Mouse (Mus musculus) layer of hippocampus, postnatal 25 days (tissue): Measurements from ENCODE around the gene Zbtb20. TPM values are rescaled to one million over a fixed set of nuclear protein-coding genes. Genes with fewer than 3 reads are reported as not detected.

Source experiments
- DNase-seq, 2 experiments: peaks; one replicate each; pipeline ENCODE4 v3.0.0; 2022; ENCODE audit warnings: mixed read lengths in 2 of 2, low spot score in 1 of 2; ENCODE audit errors: extremely low spot score in 1 of 2
- microRNA-seq, 2 experiments: library from miRNA; unstranded; fragments of <30 nt; microRNA quantifications; one replicate each; pipeline ENCODE4 v1.2.0; 2021
- total RNA-seq, 2 experiments: library from RNA; stranded (reverse); gene quantifications; 2 replicates each; pipeline ENCODE4 v1.2.3; 2021

Zbtb20 gene
- total RNA-seq, 2 experiments from 2014 or later = 251 to 334 TPM

GRCm38 (mm10) chr16:43662124-43663004, 786.7 kb downstream of the Zbtb20 start:
- no peak for DNase-seq

- no peak for DNase-seq
Measured at GRCm38 (mm10) chr16:43663978-43664579, 788.4 kb downstream of the Zbtb20 start, which contains the start of gene Tigit. Gene Tigit (minus strand): TSS chr16:43664146.

GRCm38 (mm10) chr16:43664861-43665260, 789.2 kb downstream of the Zbtb20 start:
- no peak for DNase-seq

DNA sequence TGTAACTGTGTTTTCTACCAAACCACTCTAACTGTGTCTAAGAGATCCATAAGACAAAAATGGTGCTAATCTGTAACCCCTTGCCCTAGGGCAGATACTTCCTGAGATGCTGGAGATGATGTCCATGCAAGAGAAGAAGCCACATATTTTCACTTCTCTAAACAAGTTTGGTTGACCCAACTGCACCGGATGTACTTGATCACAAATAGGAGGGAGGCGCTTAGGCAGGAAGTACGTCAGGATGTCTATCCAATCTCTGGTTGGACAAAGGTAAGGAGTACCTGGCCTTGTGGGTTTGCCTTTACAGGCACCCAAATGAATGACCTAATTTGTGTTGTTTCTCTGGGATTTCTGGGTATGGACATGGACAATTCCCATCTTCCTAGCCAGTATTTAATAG, 792.6 kb downstream of the Zbtb20 start:
- no peak for DNase-seq

DNA sequence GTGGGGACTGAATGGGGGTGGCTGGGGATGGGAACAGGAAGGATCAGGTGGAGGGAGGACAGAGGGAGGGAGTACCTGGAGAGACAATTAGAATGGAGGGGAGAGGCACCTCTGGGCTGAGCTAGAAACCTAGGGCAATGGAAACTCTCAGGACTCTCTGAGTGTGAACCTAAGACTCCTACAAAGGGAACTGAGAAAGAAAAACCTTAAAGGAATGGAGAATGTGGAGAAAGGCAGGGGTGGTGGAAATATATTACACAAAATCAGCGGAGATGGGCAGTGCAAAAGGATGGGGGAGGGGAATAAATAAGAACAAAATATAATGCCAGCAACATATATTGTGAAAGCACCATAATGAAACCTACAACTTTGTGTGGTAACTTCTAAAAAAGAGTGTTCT, 796.3 kb downstream of the Zbtb20 start:
- DNase-seq = no peak

- no peak for DNase-seq
Measured at GRCm38 (mm10) chr16:43672697-43673096, 797.0 kb downstream of the Zbtb20 start.

DNA sequence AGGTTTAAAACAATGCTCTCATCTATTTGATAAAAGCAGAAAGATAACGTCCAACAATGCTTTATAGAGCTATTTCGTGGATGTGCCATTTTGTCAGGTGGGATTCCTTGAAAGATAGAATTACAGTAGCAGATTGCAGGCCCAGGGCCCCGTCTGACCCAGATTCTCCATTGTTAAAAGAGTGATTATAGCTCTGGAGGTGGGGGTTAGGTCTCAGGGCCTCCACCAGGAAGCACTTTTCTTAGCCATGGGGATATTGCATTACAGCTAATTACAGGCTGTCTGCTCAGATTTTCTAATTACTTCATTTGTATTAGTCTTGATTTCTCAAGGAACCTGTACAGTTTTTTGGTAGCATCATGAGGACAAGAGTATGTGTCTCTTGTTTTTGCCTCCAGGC, 798.7 kb downstream of the Zbtb20 start:
- DNase-seq = no peak

GRCm38 (mm10) chr16:43687968-43688367, 812.3 kb downstream of the Zbtb20 start:
- no peak for DNase-seq

GRCm38 (mm10) chr16:43690211-43690690, 814.6 kb downstream of the Zbtb20 start:
- no peak for DNase-seq

DNA sequence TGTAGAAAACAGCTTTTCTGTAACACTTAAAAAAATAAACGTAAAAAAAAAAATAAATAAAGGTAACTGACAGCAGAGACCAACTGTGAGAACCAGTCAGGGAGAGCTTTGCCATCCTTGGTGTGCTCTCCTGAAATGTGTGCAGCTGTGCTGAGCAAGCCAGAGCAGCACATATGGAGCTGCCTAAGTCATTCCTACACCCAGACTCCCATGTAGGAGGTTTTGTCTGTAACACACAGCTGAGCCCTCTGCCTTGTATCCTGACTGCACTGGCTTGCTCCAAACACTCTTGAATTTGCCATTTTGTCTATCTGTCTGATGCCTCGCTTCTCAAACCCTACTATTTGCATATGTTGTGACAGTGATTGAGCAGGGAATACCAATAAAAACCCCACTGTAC, 815.2 kb downstream of the Zbtb20 start:
- no peak for DNase-seq

- DNase-seq = no peak
Measured at GRCm38 (mm10) chr16:43691741-43692140, 816.1 kb downstream of the Zbtb20 start.

Small RNAs within 50 kb of the gene (microRNA-seq; reads per million reads assigned to microRNA genes)
- 0 reads per million in 2 experiments for gene Mir568
